Mouse (Mus musculus): ENCODE results near the gene Olfr808.

Gene Olfr808

DNA sequence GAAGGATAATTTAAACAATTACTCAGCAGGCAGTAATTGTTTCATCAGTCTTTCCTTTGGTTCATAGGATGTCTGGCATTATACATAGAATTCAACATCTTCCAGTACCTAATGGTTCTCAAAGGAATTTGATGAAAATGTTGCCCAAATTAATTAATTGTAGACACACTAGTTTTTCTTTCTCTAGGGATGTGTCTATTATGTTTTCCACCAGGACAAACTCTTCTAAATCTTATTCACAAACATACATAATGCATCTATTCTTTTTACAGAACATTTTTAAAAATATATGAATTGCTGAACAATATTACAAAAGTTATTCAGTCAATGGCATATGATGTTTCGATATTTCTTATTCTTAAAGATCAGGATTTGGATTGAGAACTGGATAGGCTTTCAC, at the start of gene Olfr808:
Gene Olfr808 (plus strand): TSS at position 301 of the 400 bp plus-strand sequence.
- no peak for DNase-seq (ENCODE audit: low read depth)

DNA sequence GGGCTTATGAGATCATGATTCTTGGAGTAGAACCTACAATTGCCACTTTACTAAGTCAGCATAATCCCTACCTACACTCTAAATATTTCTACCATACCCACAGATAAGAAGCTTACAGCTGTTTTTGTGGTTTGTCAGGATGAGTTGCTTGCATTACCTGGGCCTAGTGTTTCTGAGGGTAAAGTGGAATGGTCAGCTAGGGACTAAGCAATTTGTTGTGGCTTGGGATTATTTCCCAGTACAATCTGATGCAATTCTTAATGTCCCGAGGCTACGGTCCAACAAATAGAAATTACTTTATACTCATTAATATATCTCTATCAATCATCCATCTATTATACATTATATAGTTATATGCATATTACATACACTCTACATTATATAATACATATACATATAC, 36.0 kb upstream of the Olfr808 start, which contains the start of gene Olfr805:
Gene Olfr805 (minus strand): TSS at position 101 of the 400 bp plus-strand sequence.
- no peak for DNase-seq (ENCODE audit: low read depth)

DNA sequence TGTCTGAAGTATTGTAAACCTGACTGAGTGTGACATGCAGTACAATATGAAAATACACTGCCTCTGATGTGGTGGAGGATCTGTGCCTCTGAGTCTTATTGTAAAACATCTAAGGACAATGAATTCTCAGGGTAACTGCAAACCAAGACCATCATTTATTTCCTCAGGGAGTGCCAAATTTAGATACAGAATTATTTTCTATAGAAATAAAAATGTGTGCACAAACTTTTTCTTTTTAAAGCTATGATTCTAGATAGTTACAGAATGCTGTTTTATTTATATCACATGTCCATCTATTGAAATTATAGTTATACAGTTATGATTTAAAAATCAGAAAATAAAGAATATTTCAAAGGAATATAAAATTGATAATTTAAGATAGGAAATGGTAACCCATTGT, 23.5 kb upstream of the Olfr808 start, which contains the start of gene Olfr806:
Gene Olfr806 (minus strand): TSS at position 101 of the 400 bp plus-strand sequence.
- no peak for DNase-seq (ENCODE audit: low read depth)

DNA sequence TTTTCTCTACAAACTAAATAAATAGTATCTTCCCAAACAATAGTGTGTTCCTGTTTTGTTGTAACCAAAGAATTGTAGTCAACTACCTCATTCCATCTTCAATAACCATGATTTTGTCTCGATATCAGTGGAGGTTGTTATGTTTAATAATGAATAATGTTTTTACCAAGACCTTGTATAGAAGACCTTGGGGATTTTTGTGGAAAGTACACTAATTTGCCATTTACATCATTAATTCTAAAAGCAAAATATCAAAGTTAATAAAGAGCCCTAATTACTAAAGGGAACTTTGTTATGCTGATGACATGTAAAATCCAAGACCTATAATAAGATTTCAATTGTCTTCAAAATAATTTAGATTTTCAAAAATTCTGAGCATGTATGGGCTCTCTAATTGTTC, 7.6 kb upstream of the Olfr808 start, which contains the start of gene Olfr807:
Gene Olfr807 (minus strand): TSS at position 101 of the 400 bp plus-strand sequence.
- no peak for DNase-seq (ENCODE audit: low read depth)

DNA sequence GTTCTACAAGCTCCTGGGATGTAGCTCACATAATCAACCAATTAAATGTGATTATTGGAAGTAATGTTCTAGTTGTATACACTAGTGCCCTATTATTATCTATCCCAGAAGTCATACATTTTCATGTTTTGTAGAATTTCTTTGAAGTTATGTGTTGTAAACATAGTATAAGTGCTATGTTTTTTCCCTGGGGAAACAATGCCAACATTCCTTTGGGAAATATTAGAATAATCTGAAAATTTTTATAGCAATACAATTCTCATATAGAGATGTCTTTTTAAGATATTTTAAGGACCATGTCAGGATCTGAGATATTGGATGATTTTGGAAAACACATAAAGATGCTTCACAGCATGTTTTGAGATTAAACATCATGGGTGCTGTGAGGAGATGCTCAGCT, 9.1 kb downstream of the Olfr808 start, which contains the start of gene Olfr809:
Gene Olfr809 (plus strand): TSS at position 301 of the 400 bp plus-strand sequence.
- DNase-seq (ENCODE audit: low read depth): no peak

DNA sequence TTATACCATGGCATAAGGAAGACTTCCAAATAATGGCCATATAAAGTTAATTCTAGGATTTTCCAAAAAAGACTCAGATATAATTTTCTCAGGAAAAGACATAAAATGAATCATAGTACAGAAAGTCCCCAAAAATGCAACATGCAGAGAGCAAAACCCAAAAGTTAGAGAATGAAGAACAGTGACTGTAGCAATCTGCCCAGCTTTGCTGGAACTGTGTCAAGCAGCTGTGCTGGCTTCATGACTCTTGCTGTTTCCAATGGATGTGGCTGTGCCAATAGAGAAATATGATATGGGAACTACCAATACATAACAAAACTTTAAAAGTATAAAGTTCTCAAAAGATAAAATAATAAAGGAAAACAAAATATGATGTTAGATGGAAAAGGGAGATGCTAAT, 12.8 kb downstream of the Olfr808 start:
- DNase-seq (ENCODE audit: low read depth): no peak

DNA sequence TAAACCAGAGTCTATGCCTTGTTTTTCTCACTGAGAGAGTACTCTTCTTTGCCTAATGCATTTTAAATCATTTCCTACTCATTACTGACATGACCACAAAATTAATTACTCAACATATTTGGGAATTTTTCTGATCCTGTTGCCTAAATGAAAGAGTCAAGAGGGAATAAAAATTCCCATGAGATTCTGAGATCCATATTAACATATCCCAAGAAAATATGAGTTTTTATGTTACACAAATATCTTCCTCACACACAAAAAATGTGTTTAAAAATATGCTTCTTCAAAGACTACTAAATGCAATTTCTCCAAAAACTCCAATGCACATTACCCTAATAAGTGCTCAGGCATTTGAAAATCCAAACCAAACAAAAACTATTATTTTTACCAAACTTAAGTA, 29.5 kb downstream of the Olfr808 start, which contains the start of gene Olfr810:
Gene Olfr810 (minus strand): TSS at position 101 of the 400 bp plus-strand sequence.
- DNase-seq (ENCODE audit: low read depth): no peak

DNA sequence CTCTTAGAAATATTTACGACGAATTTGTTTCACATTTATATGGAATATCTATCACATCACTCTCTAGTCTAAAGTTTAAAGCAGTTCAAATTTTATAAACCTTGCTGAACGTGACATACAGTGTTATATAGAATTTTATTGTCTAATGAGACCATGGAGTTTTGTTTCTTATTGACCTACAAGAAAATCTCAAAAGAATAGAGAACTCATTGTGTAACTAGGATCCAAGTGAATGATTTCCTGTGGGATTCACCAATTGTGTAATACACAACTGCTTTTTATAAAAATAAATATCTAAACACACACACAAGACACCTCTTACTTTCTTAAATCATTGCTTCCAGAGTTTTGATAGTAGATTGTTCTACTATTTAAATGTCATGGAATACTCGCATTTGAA, 39.0 kb downstream of the Olfr808 start, which contains the start of gene Olfr811:
Gene Olfr811 (minus strand): TSS at position 101 of the 400 bp plus-strand sequence.
- no peak for DNase-seq (ENCODE audit: low read depth)
